Mouse (Mus musculus): ENCODE data around the gene Tmem45b. TPM values are rescaled to one million over a fixed set of nuclear protein-coding genes. Genes with fewer than 3 reads are reported as not detected.

The Tmem45b gene
- polyA plus RNA-seq, 1 experiment: 1.6 TPM

- peaks cover 1% of the 10 kb centered on the region for H3K4me1 ChIP-seq (ENCODE audit: control insufficient read depth, insufficient read depth, low read length)
- no peak for TF ChIP-seq CTCF (IDR thresholded peaks at IDR 0.05; ENCODE audit: low read depth, low read length)
- no peak for TF ChIP-seq POLR2A (IDR thresholded peaks at IDR 0.05; ENCODE audit: insufficient read depth, low read length)
- no peak for TF ChIP-seq EP300 (IDR thresholded peaks at IDR 0.05; ENCODE audit: insufficient read depth, low read depth, low read length)
- H3K27me3 ChIP-seq (ENCODE audit: control insufficient read depth, insufficient read depth, low read length, poor library complexity, severe bottlenecking): no peaks in the 10 kb centered on the region
- H3K27ac ChIP-seq (ENCODE audit: insufficient read depth, low read length): no peak overlapping the region
- no peak overlapping the region for H3K9ac ChIP-seq (ENCODE audit: low read depth, poor library complexity, severe bottlenecking)
- H3K4me3 ChIP-seq (ENCODE audit: low read depth, low read length): no peak overlapping the region
- H3K9me3 ChIP-seq (replicated peaks; ENCODE audit: control insufficient read depth, insufficient read depth, low read length, poor library complexity, severe bottlenecking): no peaks in the 10 kb centered on the region
- H3K36me3 ChIP-seq (ENCODE audit: control insufficient read depth, insufficient read depth, low read length, poor library complexity, severe bottlenecking): no peaks in the 10 kb centered on the region
These were observed 26.4 kb downstream of the Tmem45b start for GRCm38 (mm10) chr9:31437861-31438260.

GRCm38 (mm10) chr9:31435415-31435814 is 28.8 kb downstream of the Tmem45b start:
- no peaks in the 10 kb centered on the region for H3K27me3 ChIP-seq (ENCODE audit: control insufficient read depth, insufficient read depth, low read length, poor library complexity, severe bottlenecking)
- no peak for TF ChIP-seq EP300 (IDR thresholded peaks at IDR 0.05; ENCODE audit: insufficient read depth, low read depth, low read length)
- H3K9me3 ChIP-seq (replicated peaks; ENCODE audit: control insufficient read depth, insufficient read depth, low read length, poor library complexity, severe bottlenecking): no peaks in the 10 kb centered on the region
- no peak overlapping the region for H3K9ac ChIP-seq (ENCODE audit: low read depth, poor library complexity, severe bottlenecking)
- H3K4me1 ChIP-seq (ENCODE audit: control insufficient read depth, insufficient read depth, low read length): peaks cover 3% of the 10 kb centered on the region
- H3K36me3 ChIP-seq (ENCODE audit: control insufficient read depth, insufficient read depth, low read length, poor library complexity, severe bottlenecking): no peaks in the 10 kb centered on the region
- H3K4me3 ChIP-seq (ENCODE audit: low read depth, low read length): no peak overlapping the region
- peak overlapping the region; percentile 90 for H3K27ac ChIP-seq (ENCODE audit: insufficient read depth, low read length)

- TF ChIP-seq EP300 (IDR thresholded peaks at IDR 0.05; ENCODE audit: insufficient read depth, low read depth, low read length): no peak
- H3K9me3 ChIP-seq (replicated peaks; ENCODE audit: control insufficient read depth, insufficient read depth, low read length, poor library complexity, severe bottlenecking): no peaks in the 10 kb centered on the region
- peaks cover 3% of the 10 kb centered on the region for H3K4me1 ChIP-seq (ENCODE audit: control insufficient read depth, insufficient read depth, low read length)
- H3K27ac ChIP-seq (ENCODE audit: insufficient read depth, low read length): no peak overlapping the region
- no peaks in the 10 kb centered on the region for H3K36me3 ChIP-seq (ENCODE audit: control insufficient read depth, insufficient read depth, low read length, poor library complexity, severe bottlenecking)
- H3K4me3 ChIP-seq (ENCODE audit: low read depth, low read length): no peak overlapping the region
- no peaks in the 10 kb centered on the region for H3K27me3 ChIP-seq (ENCODE audit: control insufficient read depth, insufficient read depth, low read length, poor library complexity, severe bottlenecking)
- H3K9ac ChIP-seq (ENCODE audit: low read depth, poor library complexity, severe bottlenecking): no peak overlapping the region
These were observed 30.8 kb downstream of the Tmem45b start for GRCm38 (mm10) chr9:31433431-31433830.

- no peaks in the 10 kb centered on the region for H3K36me3 ChIP-seq (ENCODE audit: control insufficient read depth, insufficient read depth, low read length, poor library complexity, severe bottlenecking)
- H3K4me3 ChIP-seq (ENCODE audit: low read depth, low read length): no peak overlapping the region
- H3K4me1 ChIP-seq (ENCODE audit: control insufficient read depth, insufficient read depth, low read length): peaks cover 3% of the 10 kb centered on the region
- no peaks in the 10 kb centered on the region for H3K9me3 ChIP-seq (replicated peaks; ENCODE audit: control insufficient read depth, insufficient read depth, low read length, poor library complexity, severe bottlenecking)
- no peaks in the 10 kb centered on the region for H3K27me3 ChIP-seq (ENCODE audit: control insufficient read depth, insufficient read depth, low read length, poor library complexity, severe bottlenecking)
- H3K27ac ChIP-seq (ENCODE audit: insufficient read depth, low read length): no peak overlapping the region
- H3K9ac ChIP-seq (ENCODE audit: low read depth, poor library complexity, severe bottlenecking): no peak overlapping the region
- TF ChIP-seq CTCF (IDR thresholded peaks at IDR 0.05; ENCODE audit: low read depth, low read length) (no peak), POLR2A (IDR thresholded peaks at IDR 0.05; ENCODE audit: insufficient read depth, low read length) (no peak), EP300 (IDR thresholded peaks at IDR 0.05; ENCODE audit: insufficient read depth, low read depth, low read length) (no peak)
These were observed 31.8 kb downstream of the Tmem45b start for GRCm38 (mm10) chr9:31432336-31432975.

GRCm38 (mm10) chr9:31431751-31432150 is 32.5 kb downstream of the Tmem45b start:
- no peaks in the 10 kb centered on the region for H3K27me3 ChIP-seq (ENCODE audit: control insufficient read depth, insufficient read depth, low read length, poor library complexity, severe bottlenecking)
- no peaks in the 10 kb centered on the region for H3K9me3 ChIP-seq (replicated peaks; ENCODE audit: control insufficient read depth, insufficient read depth, low read length, poor library complexity, severe bottlenecking)
- H3K4me1 ChIP-seq (ENCODE audit: control insufficient read depth, insufficient read depth, low read length): peaks cover 3% of the 10 kb centered on the region
- H3K4me3 ChIP-seq (ENCODE audit: low read depth, low read length): no peak overlapping the region
- no peaks in the 10 kb centered on the region for H3K36me3 ChIP-seq (ENCODE audit: control insufficient read depth, insufficient read depth, low read length, poor library complexity, severe bottlenecking)
- TF ChIP-seq EP300 (IDR thresholded peaks at IDR 0.05; ENCODE audit: insufficient read depth, low read depth, low read length): 0 out of 2 replicates have a peak, but pooled peaks have one; percentile 39
- TF ChIP-seq CTCF (IDR thresholded peaks at IDR 0.05; ENCODE audit: low read depth, low read length): no peak
- no peak overlapping the region for H3K9ac ChIP-seq (ENCODE audit: low read depth, poor library complexity, severe bottlenecking)
- no peak overlapping the region for H3K27ac ChIP-seq (ENCODE audit: insufficient read depth, low read length)

GRCm38 (mm10) chr9:31430011-31430410 is 34.3 kb downstream of the Tmem45b start:
- H3K27me3 ChIP-seq (ENCODE audit: control insufficient read depth, insufficient read depth, low read length, poor library complexity, severe bottlenecking): no peaks in the 10 kb centered on the region
- H3K9ac ChIP-seq (ENCODE audit: low read depth, poor library complexity, severe bottlenecking): no peak overlapping the region
- no peak overlapping the region for H3K4me3 ChIP-seq (ENCODE audit: low read depth, low read length)
- no peak overlapping the region for H3K27ac ChIP-seq (ENCODE audit: insufficient read depth, low read length)
- no peaks in the 10 kb centered on the region for H3K36me3 ChIP-seq (ENCODE audit: control insufficient read depth, insufficient read depth, low read length, poor library complexity, severe bottlenecking)
- peaks cover 3% of the 10 kb centered on the region for H3K4me1 ChIP-seq (ENCODE audit: control insufficient read depth, insufficient read depth, low read length)
- no peak for TF ChIP-seq POLR2A (IDR thresholded peaks at IDR 0.05; ENCODE audit: insufficient read depth, low read length)
- H3K9me3 ChIP-seq (replicated peaks; ENCODE audit: control insufficient read depth, insufficient read depth, low read length, poor library complexity, severe bottlenecking): no peaks in the 10 kb centered on the region

Data from ES-Bruce4 (cell line).